Comparison of ENCODE assay signal across 17 mouse cellular contexts in genomic region chr19:3845339-3845738, GRCm38 (mm10). TPM values are rescaled to one million over a fixed set of nuclear protein-coding genes. Genes with fewer than 3 reads are reported as not detected.
DNase-seq lines count a peak whose midpoint lies in the region; ATAC-seq and TF ChIP-seq lines count a peak whose summit lies in the region.
"Had no signal": no experiment of that assay in that cellular context is flagged by ENCODE, and none has a peak within 500 bp of the region (broad histone marks: within the 10 kb centered on the region; RNA-seq: fewer than 3 reads in every experiment).

No protein-coding gene starts in this region.

- no peak overlapping the region for H3K4me2 ChIP-seq in lung, embryonic 15.5 days
- no peak overlapping the region for H3K4me2 ChIP-seq in midbrain, embryonic 11.5 days
- H3K4me2 ChIP-seq: forebrain, embryonic 13.5 days; heart, embryonic 12.5 days; hindbrain, embryonic 15.5 days had no signal

- no peaks in the 10 kb centered on the region for H3K36me3 ChIP-seq in lung, embryonic 15.5 days
- no peaks in the 10 kb centered on the region for H3K36me3 ChIP-seq in ES-Bruce4 (ENCODE audit: control insufficient read depth, insufficient read depth, low read length, poor library complexity, severe bottlenecking)
- no peaks in the 10 kb centered on the region for H3K36me3 ChIP-seq in midbrain, embryonic 11.5 days (ENCODE audit: control insufficient read depth, insufficient read depth, low read length)
- H3K36me3 ChIP-seq: embryonic facial prominence, embryonic 10.5 days; heart, embryonic 12.5 days; hindbrain, embryonic 15.5 days had no signal

- TF ChIP-seq EP300 in ES-Bruce4 (IDR thresholded peaks at IDR 0.05; ENCODE audit: insufficient read depth, low read depth, low read length), result no peak

- peak; percentile 37 to 48 for DNase-seq in cerebellum, adult 2 months
- no peak for DNase-seq in cerebellum, postnatal 14 days
- DNase-seq in lung, postnatal 4 days, result no peak
- DNase-seq in cerebellum, adult 9-11 months, result peak; percentile 68
- no peak for DNase-seq in midbrain, embryonic 11.5 days (ENCODE audit: low spot score, missing footprints)
- DNase-seq: forebrain, postnatal 0 days; gastrocnemius, postnatal 14 days; heart, adult 2 months; heart, postnatal 36 days had no signal

- H3K4me1 ChIP-seq in cerebellum, adult 2 months (ENCODE audit: control insufficient read depth, insufficient read depth, low read length), result peaks cover 48% of the 10 kb centered on the region
- peaks cover 30% of the 10 kb centered on the region for H3K4me1 ChIP-seq in lung, embryonic 15.5 days
- H3K4me1 ChIP-seq in ES-Bruce4 (ENCODE audit: control insufficient read depth, insufficient read depth, low read length), result peaks cover 17% of the 10 kb centered on the region
- no peaks in the 10 kb centered on the region for H3K4me1 ChIP-seq in midbrain, embryonic 11.5 days (ENCODE audit: control insufficient read depth, insufficient read depth, low read length)
- H3K4me1 ChIP-seq: forebrain, embryonic 13.5 days; hindbrain, embryonic 15.5 days had no signal

- ATAC-seq in lung, embryonic 15.5 days (ENCODE audit: borderline replicate concordance, extremely low read depth, low FRiP score, low TSS enrichment), result no peak
- ATAC-seq in midbrain, embryonic 11.5 days (ENCODE audit: low FRiP score), result no peak
- ATAC-seq: forebrain, embryonic 13.5 days; forebrain, postnatal 0 days; intestine, embryonic 16.5 days had no signal

- no peak for TF ChIP-seq POLR2A in cerebellum, adult 2 months (IDR thresholded peaks at IDR 0.05; ENCODE audit: borderline replicate concordance, insufficient read depth, low read length)
- TF ChIP-seq POLR2A in ES-Bruce4 (IDR thresholded peaks at IDR 0.05; ENCODE audit: insufficient read depth, low read length), result no peak

- no peaks in the 10 kb centered on the region for H3K27me3 ChIP-seq in cerebellum, adult 2 months (ENCODE audit: control insufficient read depth, insufficient read depth, low read length)
- H3K27me3 ChIP-seq in lung, embryonic 15.5 days, result no peaks in the 10 kb centered on the region
- H3K27me3 ChIP-seq in ES-Bruce4 (ENCODE audit: control insufficient read depth, insufficient read depth, low read length, poor library complexity, severe bottlenecking), result no peaks in the 10 kb centered on the region
- no peaks in the 10 kb centered on the region for H3K27me3 ChIP-seq in midbrain, embryonic 11.5 days (ENCODE audit: control insufficient read depth, insufficient read depth, low read length)
- H3K27me3 ChIP-seq: CH12.LX; forebrain, embryonic 13.5 days; heart, embryonic 12.5 days; hindbrain, embryonic 15.5 days had no signal

- WGBS in cerebellum, adult 2 months, result 60% methylated on average over 11 of the region's 11 CpGs
- WGBS in lung, embryonic 15.5 days, result 84% methylated on average over 11 of the region's 11 CpGs
- 94% methylated on average over 11 of the region's 11 CpGs for WGBS in midbrain, embryonic 11.5 days

- peak overlapping the region; percentile 95 for H3K27ac ChIP-seq in cerebellum, adult 2 months (ENCODE audit: insufficient read depth, low read length)
- peak overlapping the region; percentile 56 for H3K27ac ChIP-seq in lung, embryonic 15.5 days
- H3K27ac ChIP-seq in ES-Bruce4 (ENCODE audit: insufficient read depth, low read length), result peak overlapping the region; percentile 11; the same call in 1 of the 2 replicates
- no peak overlapping the region for H3K27ac ChIP-seq in midbrain, embryonic 11.5 days (ENCODE audit: low read depth, low read length)
- H3K27ac ChIP-seq: embryonic facial prominence, embryonic 10.5 days; forebrain, embryonic 13.5 days; heart, adult 2 months; hindbrain, embryonic 15.5 days had no signal

- TF ChIP-seq CTCF in cerebellum, adult 2 months (IDR thresholded peaks at IDR 0.05; ENCODE audit: borderline replicate concordance, insufficient read depth, low read depth, low read length), result no peak
- TF ChIP-seq CTCF in ES-Bruce4 (IDR thresholded peaks at IDR 0.05; ENCODE audit: low read depth, low read length), result no peak

- H3K9ac ChIP-seq in lung, embryonic 15.5 days, result no peak overlapping the region
- no peak overlapping the region for H3K9ac ChIP-seq in ES-Bruce4 (ENCODE audit: low read depth, poor library complexity, severe bottlenecking)
- H3K9ac ChIP-seq in midbrain, embryonic 11.5 days (ENCODE audit: low read length), result no peak overlapping the region
- H3K9ac ChIP-seq: forebrain, embryonic 13.5 days; forebrain, postnatal 0 days; heart, embryonic 12.5 days; hindbrain, embryonic 15.5 days had no signal

- no peak overlapping the region for H3K4me3 ChIP-seq in cerebellum, adult 2 months (replicated peaks; ENCODE audit: insufficient read depth, low read depth, low read length)
- H3K4me3 ChIP-seq in lung, embryonic 15.5 days, result no peak overlapping the region
- H3K4me3 ChIP-seq in ES-Bruce4 (ENCODE audit: low read depth, low read length), result no peak overlapping the region
- H3K4me3 ChIP-seq in midbrain, embryonic 11.5 days (ENCODE audit: low read depth, low read length), result no peak overlapping the region
- H3K4me3 ChIP-seq: embryonic facial prominence, embryonic 10.5 days; forebrain, embryonic 13.5 days; heart, adult 2 months; heart, embryonic 12.5 days; hindbrain, embryonic 15.5 days had no signal

- H3K9me3 ChIP-seq in lung, embryonic 15.5 days, result no peaks in the 10 kb centered on the region
- no peaks in the 10 kb centered on the region for H3K9me3 ChIP-seq in ES-Bruce4 (replicated peaks; ENCODE audit: control insufficient read depth, insufficient read depth, low read length, poor library complexity, severe bottlenecking)
- no peaks in the 10 kb centered on the region for H3K9me3 ChIP-seq in midbrain, embryonic 11.5 days (ENCODE audit: control insufficient read depth, low read length)
- H3K9me3 ChIP-seq: embryonic facial prominence, embryonic 10.5 days; forebrain, embryonic 13.5 days; heart, embryonic 12.5 days; hindbrain, embryonic 15.5 days had no signal

RNA-seq across cellular contexts. Expression of gene Chka, which starts 6.2 kb away (rescaled TPM):
- polyA plus RNA-seq in cerebellum, adult 2 months (2012; rRNA removed), result 118 and 132 TPM in 2 replicates
- polyA plus RNA-seq in lung, embryonic 15.5 days (2015; fragmentation: Nextera tagmentation; extraction: Ambion mirVana), result 55.8 and 68.1 TPM in 2 replicates
- 142 and 148 TPM in 2 replicates for polyA plus RNA-seq in ES-Bruce4 (2011; ENCODE audit: insufficient read depth, insufficient read length, low read depth, missing spikeins)
- 50.5 and 53.0 TPM in 2 replicates for polyA plus RNA-seq in midbrain, embryonic 11.5 days (2014; fragmentation: Nextera tagmentation; extraction: Ambion mirVana)

Comparison
In these comparisons a context has a peak if more than half of its experiments do, and no peak if none do; other contexts are left out.
1. DNase-seq: peak in cerebellum, adult 2 months (2 of 2) and cerebellum, adult 9-11 months (single experiment); none in cerebellum, postnatal 14 days (0 of 2), lung, postnatal 4 days (0 of 2) and midbrain, embryonic 11.5 days (single experiment).